Mouse (Mus musculus): ENCODE measurements around the gene 4930519P11Rik. TPM values are rescaled to one million over a fixed set of nuclear protein-coding genes. Genes with fewer than 3 reads are reported as not detected.
A peak's percentile ranks its signal among the peaks of the same experiment; 100 is the strongest.

4930519P11Rik gene
- polyA plus RNA-seq, 1 experiment from 2014 or later: not detected

DNA sequence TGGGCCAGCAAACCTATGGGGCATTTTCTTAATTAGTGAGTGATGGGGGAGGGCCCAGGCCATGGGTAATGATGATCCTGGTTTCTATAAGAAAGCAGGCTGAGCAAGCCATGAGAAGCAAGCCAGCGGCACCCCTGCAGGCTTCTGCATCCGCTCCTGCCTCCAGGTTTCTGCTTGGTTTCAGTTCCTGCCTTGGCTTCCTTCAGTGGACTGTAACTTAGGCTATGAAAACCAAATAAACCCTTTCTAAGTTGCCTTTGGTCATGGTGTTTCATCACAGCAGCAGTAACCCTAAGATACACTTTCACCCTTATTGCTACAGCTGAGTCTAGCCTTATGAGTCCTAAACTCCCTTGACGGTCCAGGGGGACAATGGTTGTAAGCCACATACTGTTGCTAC, 15.8 kb downstream of the 4930519P11Rik start:
- no peak overlapping the region for H3K9ac ChIP-seq (ENCODE audit: low read length)
- H3K4me2 ChIP-seq (ENCODE audit: low read depth, low read length): no peak overlapping the region
- no peak overlapping the region for H3K4me3 ChIP-seq (ENCODE audit: low read length)
- peaks cover 6% of the 10 kb centered on the region; the same call in 1 of the 2 replicates for H3K36me3 ChIP-seq (ENCODE audit: control insufficient read depth, insufficient read depth, low read length)
- H3K27me3 ChIP-seq (ENCODE audit: control insufficient read depth, insufficient read depth, low read depth, low read length): no peaks in the 10 kb centered on the region
- H3K9me3 ChIP-seq (ENCODE audit: control insufficient read depth, low read length): no peaks in the 10 kb centered on the region
- no peaks in the 10 kb centered on the region for H3K4me1 ChIP-seq (replicated peaks; ENCODE audit: control insufficient read depth, insufficient read depth, low read length)
- no peak overlapping the region for H3K27ac ChIP-seq (ENCODE audit: low read length)
- whole genome bisulfite sequencing: 85% methylated on average over 3 of the region's 3 CpGs
- ATAC-seq (ENCODE audit: low read depth): no peak

DNA sequence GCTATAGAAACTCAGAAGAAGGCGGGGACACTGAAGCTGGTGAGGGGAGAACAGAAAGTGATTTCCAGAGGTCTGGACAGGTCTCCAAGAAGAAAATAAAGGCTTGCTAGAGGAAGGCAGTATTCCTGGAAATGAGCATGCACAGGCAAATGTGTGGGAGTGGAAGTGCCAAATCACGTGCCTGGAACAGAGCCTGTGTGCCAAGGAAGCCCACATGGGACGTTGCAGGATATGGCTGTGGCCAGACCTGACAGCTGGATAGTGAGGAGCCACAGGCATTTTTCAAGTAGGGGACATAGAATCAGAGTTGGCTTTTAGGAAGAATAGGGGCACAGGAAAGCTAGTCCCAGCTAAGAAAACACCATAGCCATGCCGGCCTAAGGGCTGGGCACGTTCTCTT, 17.5 kb downstream of the 4930519P11Rik start:
- no peak overlapping the region for H3K4me3 ChIP-seq (ENCODE audit: low read length)
- H3K36me3 ChIP-seq (ENCODE audit: control insufficient read depth, insufficient read depth, low read length): peaks cover 6% of the 10 kb centered on the region; the same call in 1 of the 2 replicates
- H3K27ac ChIP-seq (ENCODE audit: low read length): no peak overlapping the region
- no peaks in the 10 kb centered on the region for H3K27me3 ChIP-seq (ENCODE audit: control insufficient read depth, insufficient read depth, low read depth, low read length)
- no peaks in the 10 kb centered on the region for H3K4me1 ChIP-seq (replicated peaks; ENCODE audit: control insufficient read depth, insufficient read depth, low read length)
- H3K9ac ChIP-seq (ENCODE audit: low read length): no peak overlapping the region
- no peaks in the 10 kb centered on the region for H3K9me3 ChIP-seq (ENCODE audit: control insufficient read depth, low read length)
- 75% methylated on average over 5 of the region's 5 CpGs for WGBS
- no peak for ATAC-seq (ENCODE audit: low read depth)
- no peak overlapping the region for H3K4me2 ChIP-seq (ENCODE audit: low read depth, low read length)

DNA sequence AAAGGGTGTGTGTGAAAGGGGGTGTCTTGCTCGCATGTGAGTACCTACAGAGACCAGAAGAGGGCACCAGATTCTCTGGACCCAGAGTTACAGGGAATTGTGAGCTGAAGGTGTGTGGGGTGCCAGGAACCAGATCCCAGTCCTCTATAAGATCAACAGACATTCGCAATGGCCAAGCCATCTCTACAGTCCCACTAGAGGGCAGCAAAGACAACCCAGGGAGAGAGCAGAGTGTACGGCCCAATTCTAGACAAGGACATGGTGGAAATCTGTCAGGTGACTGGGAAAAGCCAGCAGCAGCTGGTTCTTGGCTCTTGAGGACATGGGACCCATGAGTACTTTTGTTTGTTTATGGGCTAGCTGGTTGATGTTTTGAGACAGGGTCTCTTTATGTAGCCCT, 20.2 kb downstream of the 4930519P11Rik start:
- H3K4me1 ChIP-seq (replicated peaks; ENCODE audit: control insufficient read depth, insufficient read depth, low read length): no peaks in the 10 kb centered on the region
- peaks cover 6% of the 10 kb centered on the region; the same call in 1 of the 2 replicates for H3K36me3 ChIP-seq (ENCODE audit: control insufficient read depth, insufficient read depth, low read length)
- no peak overlapping the region for H3K9ac ChIP-seq (ENCODE audit: low read length)
- no peak overlapping the region for H3K4me3 ChIP-seq (ENCODE audit: low read length)
- no peaks in the 10 kb centered on the region for H3K27me3 ChIP-seq (ENCODE audit: control insufficient read depth, insufficient read depth, low read depth, low read length)
- H3K27ac ChIP-seq (ENCODE audit: low read length): no peak overlapping the region
- no peaks in the 10 kb centered on the region for H3K9me3 ChIP-seq (ENCODE audit: control insufficient read depth, low read length)
- 71% methylated on average over 3 of the region's 3 CpGs for WGBS
- ATAC-seq (ENCODE audit: low read depth): peak; percentile 41; the same call in 1 of the 2 replicates
- no peak overlapping the region for H3K4me2 ChIP-seq (ENCODE audit: low read depth, low read length)

GRCm38 (mm10) chr2:154591239-154591638, 22.0 kb downstream of the 4930519P11Rik start:
- H3K9ac ChIP-seq (ENCODE audit: low read length): no peak overlapping the region
- H3K27ac ChIP-seq (ENCODE audit: low read length): no peak overlapping the region
- no peak overlapping the region for H3K4me2 ChIP-seq (ENCODE audit: low read depth, low read length)
- no peaks in the 10 kb centered on the region for H3K4me1 ChIP-seq (replicated peaks; ENCODE audit: control insufficient read depth, insufficient read depth, low read length)
- H3K27me3 ChIP-seq (ENCODE audit: control insufficient read depth, insufficient read depth, low read depth, low read length): no peaks in the 10 kb centered on the region
- WGBS: 89% methylated on average over 3 of the region's 3 CpGs
- no peak overlapping the region for H3K4me3 ChIP-seq (ENCODE audit: low read length)
- H3K36me3 ChIP-seq (ENCODE audit: control insufficient read depth, insufficient read depth, low read length): peaks cover 16% of the 10 kb centered on the region
- H3K9me3 ChIP-seq (ENCODE audit: control insufficient read depth, low read length): 0 out of 2 replicates have a peak, but pooled peaks cover 4% of the 10 kb centered on the region
- ATAC-seq (ENCODE audit: low read depth): no peak

- Histone ChIP-seq H3K27me3 (ENCODE audit: control insufficient read depth, insufficient read depth, low read depth, low read length) (no peaks in the 10 kb centered on the region), H3K4me3 (ENCODE audit: low read length) (no peak overlapping the region), H3K4me2 (ENCODE audit: low read depth, low read length) (no peak overlapping the region), H3K36me3 (ENCODE audit: control insufficient read depth, insufficient read depth, low read length) (peaks cover 14% of the 10 kb centered on the region), H3K4me1 (replicated peaks; ENCODE audit: control insufficient read depth, insufficient read depth, low read length) (peaks cover 3% of the 10 kb centered on the region; the same call in 1 of the 2 replicates), H3K9me3 (ENCODE audit: control insufficient read depth, low read length) (0 out of 2 replicates have a peak, but pooled peaks cover 4% of the 10 kb centered on the region), H3K9ac (ENCODE audit: low read length) (no peak overlapping the region), H3K27ac (ENCODE audit: low read length) (no peak overlapping the region)
- ATAC-seq (ENCODE audit: low read depth): no peak
- WGBS: 73% methylated on average over 4 of the region's 4 CpGs
These were observed 24.2 kb downstream of the 4930519P11Rik start for GRCm38 (mm10) chr2:154589051-154589450.

- 0 out of 2 replicates have a peak, but pooled peaks cover 4% of the 10 kb centered on the region for H3K9me3 ChIP-seq (ENCODE audit: control insufficient read depth, low read length)
- H3K27me3 ChIP-seq (ENCODE audit: control insufficient read depth, insufficient read depth, low read depth, low read length): no peaks in the 10 kb centered on the region
- WGBS: 65% methylated on average over 5 of the region's 5 CpGs
- H3K27ac ChIP-seq (ENCODE audit: low read length): no peak overlapping the region
- H3K36me3 ChIP-seq (ENCODE audit: control insufficient read depth, insufficient read depth, low read length): peaks cover 10% of the 10 kb centered on the region
- ATAC-seq (ENCODE audit: low read depth): no peak
- H3K4me1 ChIP-seq (replicated peaks; ENCODE audit: control insufficient read depth, insufficient read depth, low read length): peaks cover 6% of the 10 kb centered on the region; the same call in 1 of the 2 replicates
- no peak overlapping the region for H3K9ac ChIP-seq (ENCODE audit: low read length)
- no peak overlapping the region for H3K4me3 ChIP-seq (ENCODE audit: low read length)
- H3K4me2 ChIP-seq (ENCODE audit: low read depth, low read length): no peak overlapping the region
These were observed 26.8 kb downstream of the 4930519P11Rik start for GRCm38 (mm10) chr2:154586405-154586804.

DNA sequence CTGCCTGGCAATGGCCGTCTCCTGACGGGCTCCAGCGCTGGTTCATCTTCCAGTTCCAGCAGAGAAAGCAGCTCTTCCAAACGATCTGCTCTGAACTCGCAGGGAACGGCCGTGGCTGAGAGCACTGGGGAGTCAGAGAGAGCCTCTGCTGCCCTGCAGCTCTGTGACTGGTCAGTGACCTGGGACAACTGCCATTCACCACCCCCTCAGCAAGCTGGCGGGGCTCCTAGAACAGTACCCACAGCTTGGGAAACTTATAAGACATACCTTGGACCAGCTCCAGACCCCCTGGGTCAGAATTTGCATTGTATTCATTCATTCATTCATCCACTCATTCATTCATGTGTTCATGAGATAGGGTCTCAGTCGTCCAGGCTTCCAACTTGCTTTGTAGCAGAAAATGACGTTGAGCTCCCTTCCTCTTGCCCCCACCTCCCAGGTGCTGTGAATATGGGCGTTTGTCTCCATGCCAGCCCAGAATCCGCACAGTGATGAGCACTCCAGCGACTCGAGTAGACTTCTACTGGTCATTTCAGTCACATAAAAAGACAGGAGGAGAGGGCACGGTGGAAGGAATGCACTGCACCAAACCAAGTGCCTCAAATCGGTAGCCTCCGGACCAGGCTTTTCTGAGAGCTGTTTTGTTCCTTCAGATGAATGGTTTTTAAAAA, 28.2 kb downstream of the 4930519P11Rik start:
- ATAC-seq (ENCODE audit: low read depth): no peak
- H3K9me3 ChIP-seq (ENCODE audit: control insufficient read depth, low read length): 0 out of 2 replicates have a peak, but pooled peaks cover 4% of the 10 kb centered on the region
- H3K27ac ChIP-seq (ENCODE audit: low read length): no peak overlapping the region
- H3K4me3 ChIP-seq (ENCODE audit: low read length): no peak overlapping the region
- peaks cover 10% of the 10 kb centered on the region for H3K36me3 ChIP-seq (ENCODE audit: control insufficient read depth, insufficient read depth, low read length)
- peaks cover 6% of the 10 kb centered on the region; the same call in 1 of the 2 replicates for H3K4me1 ChIP-seq (replicated peaks; ENCODE audit: control insufficient read depth, insufficient read depth, low read length)
- H3K4me2 ChIP-seq (ENCODE audit: low read depth, low read length): no peak overlapping the region
- H3K27me3 ChIP-seq (ENCODE audit: control insufficient read depth, insufficient read depth, low read depth, low read length): no peaks in the 10 kb centered on the region
- 59% methylated on average over 17 of the region's 17 CpGs for WGBS
- no peak overlapping the region for H3K9ac ChIP-seq (ENCODE audit: low read length)

DNA sequence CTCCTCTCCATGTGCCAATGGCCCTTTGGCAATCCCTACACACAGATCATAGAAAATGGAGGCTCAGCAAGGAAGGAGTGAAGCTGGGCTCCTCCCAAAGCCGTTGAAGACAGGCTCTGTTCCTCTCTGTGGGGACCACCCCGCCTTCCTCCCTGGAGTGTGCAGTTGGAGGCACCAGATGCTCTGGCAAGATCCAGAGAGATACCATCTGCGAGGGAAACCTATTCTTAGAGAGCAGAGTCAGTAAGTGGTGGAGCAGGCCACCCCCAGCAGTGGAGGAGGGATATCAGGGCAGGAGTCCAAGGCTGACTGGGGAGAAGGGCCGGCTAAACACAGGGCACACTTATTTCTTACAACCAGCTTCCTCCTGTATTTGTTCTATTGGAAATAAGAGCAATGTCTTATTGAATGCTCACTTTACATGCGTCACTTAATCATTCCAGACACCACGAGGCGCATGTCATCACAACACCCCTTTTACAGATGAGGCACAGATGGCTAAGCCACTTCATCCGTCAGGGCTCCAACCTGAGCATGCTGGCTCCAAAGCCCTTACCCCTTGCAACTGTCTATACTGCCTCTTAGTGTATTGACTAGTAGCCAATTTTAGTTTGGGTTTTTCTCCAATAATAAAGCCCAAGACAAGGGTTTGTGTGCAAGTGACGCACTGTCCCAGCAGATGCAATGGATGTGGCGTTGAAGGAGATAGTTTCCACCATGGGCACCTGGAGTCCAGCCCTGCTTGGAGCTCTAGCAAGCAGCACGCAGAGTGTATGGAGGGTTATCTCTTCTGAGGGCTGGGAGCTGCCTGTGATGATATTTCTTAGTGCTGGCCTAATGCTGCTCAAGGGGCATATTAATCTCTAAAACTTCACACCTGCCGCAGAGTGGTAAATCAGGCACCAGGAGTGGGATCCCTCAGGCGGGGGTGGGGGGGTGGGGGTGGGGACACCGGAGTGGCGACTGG, 29.0 kb downstream of the 4930519P11Rik start:
- peaks cover 10% of the 10 kb centered on the region for H3K36me3 ChIP-seq (ENCODE audit: control insufficient read depth, insufficient read depth, low read length)
- no peak overlapping the region for H3K9ac ChIP-seq (ENCODE audit: low read length)
- H3K4me1 ChIP-seq (replicated peaks; ENCODE audit: control insufficient read depth, insufficient read depth, low read length): peaks cover 6% of the 10 kb centered on the region; the same call in 1 of the 2 replicates
- H3K4me2 ChIP-seq (ENCODE audit: low read depth, low read length): no peak overlapping the region
- H3K9me3 ChIP-seq (ENCODE audit: control insufficient read depth, low read length): 0 out of 2 replicates have a peak, but pooled peaks cover 4% of the 10 kb centered on the region
- no peak overlapping the region for H3K4me3 ChIP-seq (ENCODE audit: low read length)
- ATAC-seq (ENCODE audit: low read depth): peak; percentile 73
- no peaks in the 10 kb centered on the region for H3K27me3 ChIP-seq (ENCODE audit: control insufficient read depth, insufficient read depth, low read depth, low read length)
- 47% methylated on average over 15 of the region's 15 CpGs for WGBS
- H3K27ac ChIP-seq (ENCODE audit: low read length): peak overlapping the region; percentile 17; the same call in 1 of the 2 replicates

DNA sequence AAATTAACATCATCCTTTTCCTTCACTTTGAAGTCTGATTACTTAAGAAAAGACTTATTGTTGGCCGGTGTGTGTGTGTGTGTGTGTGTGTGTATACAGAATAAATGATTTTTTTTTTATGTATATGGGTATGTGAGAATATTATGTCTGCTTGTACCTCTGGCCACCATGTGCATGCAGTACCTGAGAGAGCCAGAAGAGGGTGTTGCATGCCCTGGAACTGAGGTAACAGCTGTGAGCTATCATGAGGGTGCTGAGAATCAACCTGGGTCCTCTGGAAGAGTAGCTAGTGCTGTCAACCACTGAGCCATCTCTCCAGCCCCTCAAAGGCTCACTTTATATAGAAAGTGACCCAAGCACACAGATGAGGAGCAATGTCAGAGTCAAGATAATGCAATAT, 31.8 kb downstream of the 4930519P11Rik start:
- H3K36me3 ChIP-seq (ENCODE audit: control insufficient read depth, insufficient read depth, low read length): peaks cover 1% of the 10 kb centered on the region; the same call in 1 of the 2 replicates
- H3K4me1 ChIP-seq (replicated peaks; ENCODE audit: control insufficient read depth, insufficient read depth, low read length): peaks cover 6% of the 10 kb centered on the region; the same call in 1 of the 2 replicates
- no peak overlapping the region for H3K4me3 ChIP-seq (ENCODE audit: low read length)
- H3K9me3 ChIP-seq (ENCODE audit: control insufficient read depth, low read length): 0 out of 2 replicates have a peak, but pooled peaks cover 1% of the 10 kb centered on the region
- H3K4me2 ChIP-seq (ENCODE audit: low read depth, low read length): no peak overlapping the region
- 92% methylated on average over 1 of the region's 1 CpGs for WGBS
- no peaks in the 10 kb centered on the region for H3K27me3 ChIP-seq (ENCODE audit: control insufficient read depth, insufficient read depth, low read depth, low read length)
- no peak overlapping the region for H3K27ac ChIP-seq (ENCODE audit: low read length)
- H3K9ac ChIP-seq (ENCODE audit: low read length): no peak overlapping the region
- no peak for ATAC-seq (ENCODE audit: low read depth)

Data from lung, embryonic 16.5 days (tissue).